Comparison of ENCODE assay signal across 8 mouse cellular contexts in the genomic region with DNA sequence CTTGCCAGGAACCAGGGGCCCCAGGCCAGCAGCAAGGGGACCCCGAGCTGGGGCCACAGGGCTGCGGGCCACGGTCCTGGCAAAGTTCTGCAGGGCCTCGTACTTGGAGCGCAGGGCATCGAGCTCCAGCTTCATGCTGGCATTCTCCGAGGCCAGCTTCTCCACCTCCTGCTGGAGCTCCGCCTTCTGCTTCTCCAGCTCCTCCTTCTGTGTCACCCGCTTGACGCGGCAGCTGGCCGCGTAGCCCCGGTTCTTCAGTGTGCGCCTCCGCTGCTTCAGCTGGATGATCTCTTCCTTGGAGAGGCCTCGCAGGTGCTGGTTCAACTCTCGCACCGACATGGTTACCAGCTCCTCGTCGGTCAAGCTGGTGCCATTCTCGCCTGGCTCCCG. TPM values are rescaled to one million over a fixed set of nuclear protein-coding genes. Genes with fewer than 3 reads are reported as not detected.
A peak's percentile ranks its signal among the peaks of the same experiment; 100 is the strongest.
DNase-seq lines count a peak whose midpoint lies in the region; ATAC-seq and TF ChIP-seq lines count a peak whose summit lies in the region.

No protein-coding gene starts in this region.

- 67% methylated on average over 23 of the region's 23 CpGs for WGBS in lung, adult 2 months
- WGBS in intestine, embryonic 15.5 days = 71% methylated on average over 23 of the region's 23 CpGs
- 77% methylated on average over 23 of the region's 23 CpGs for WGBS in lung, embryonic 14.5 days

- H3K9me3 ChIP-seq in intestine, embryonic 15.5 days = no peaks in the 10 kb centered on the region
- no peaks in the 10 kb centered on the region for H3K9me3 ChIP-seq in lung, embryonic 14.5 days (ENCODE audit: low read depth, low read length)

- ATAC-seq in intestine, embryonic 15.5 days = no peak
- no peak for ATAC-seq in lung, embryonic 14.5 days (ENCODE audit: insufficient read depth)

- H3K4me3 ChIP-seq in lung, adult 2 months (replicated peaks; ENCODE audit: extremely low read depth, low read depth, low read length) = no peak overlapping the region
- peak overlapping the region; percentile 12 for H3K4me3 ChIP-seq in brown adipose tissue, adult 24 weeks (ENCODE audit: insufficient read depth, low read depth, low read length)
- H3K4me3 ChIP-seq in intestine, embryonic 15.5 days (replicated peaks) = no peak overlapping the region
- peak overlapping the region; percentile 15 for H3K4me3 ChIP-seq in lung, embryonic 14.5 days (ENCODE audit: low read depth, low read length)

- TF ChIP-seq CTCF in lung, adult 2 months (IDR thresholded peaks at IDR 0.05; ENCODE audit: insufficient read depth, low read length) = no peak
- no peak for TF ChIP-seq CTCF in lung, embryonic 14.5 days (IDR thresholded peaks at IDR 0.05; ENCODE audit: low read depth)

- no peaks in the 10 kb centered on the region for H3K27me3 ChIP-seq in intestine, embryonic 15.5 days (replicated peaks)
- H3K27me3 ChIP-seq in lung, embryonic 14.5 days (ENCODE audit: insufficient read depth, low read length) = no peaks in the 10 kb centered on the region

- peaks cover 13% of the 10 kb centered on the region for H3K36me3 ChIP-seq in intestine, embryonic 15.5 days
- peaks cover 30% of the 10 kb centered on the region for H3K36me3 ChIP-seq in lung, embryonic 14.5 days (ENCODE audit: insufficient read depth)

- peaks cover 31% of the 10 kb centered on the region for H3K4me1 ChIP-seq in lung, adult 2 months (ENCODE audit: control insufficient read depth, insufficient read depth, low read length)
- H3K4me1 ChIP-seq in brown adipose tissue, adult 24 weeks (ENCODE audit: control insufficient read depth, insufficient read depth, insufficient read length, low read length) = peaks cover 35% of the 10 kb centered on the region
- peaks cover 48% of the 10 kb centered on the region for H3K4me1 ChIP-seq in intestine, embryonic 15.5 days (replicated peaks)
- H3K4me1 ChIP-seq in lung, embryonic 14.5 days (ENCODE audit: insufficient read depth) = peaks cover 22% of the 10 kb centered on the region

- no peak for TF ChIP-seq POLR2A in lung, adult 2 months (IDR thresholded peaks at IDR 0.05; ENCODE audit: borderline replicate concordance, extremely low read depth, low read depth, low read length)

- peak; percentile 56 to 61 for DNase-seq in lung, adult 18-20 months
- DNase-seq in lung, adult 2 months = no peak
- no peak for DNase-seq in lung, embryonic 14.5 days
- DNase-seq in spleen, postnatal 4 days (ENCODE audit: low spot score in 2 of 2) = peak; percentile 79 to 88
- no peak for DNase-seq in right cerebral cortex, postnatal 36 days (ENCODE audit: low spot score in 2 of 2)
- no peak for DNase-seq in layer of hippocampus, adult 9-11 months

- peak overlapping the region; percentile 39 for H3K27ac ChIP-seq in brown adipose tissue, adult 24 weeks (replicated peaks; ENCODE audit: low read depth, low read length)
- H3K27ac ChIP-seq in intestine, embryonic 15.5 days = peak overlapping the region; percentile 79
- peak overlapping the region; percentile 65; the same call in 1 of the 2 replicates for H3K27ac ChIP-seq in lung, embryonic 14.5 days (ENCODE audit: low read depth)

- H3K9ac ChIP-seq in intestine, embryonic 15.5 days = peak overlapping the region; percentile 29
- no peak overlapping the region for H3K9ac ChIP-seq in lung, embryonic 14.5 days

- peak overlapping the region; percentile 85 for H3K4me2 ChIP-seq in intestine, embryonic 15.5 days (replicated peaks)
- peak overlapping the region; percentile 86 for H3K4me2 ChIP-seq in lung, embryonic 14.5 days

RNA-seq across cellular contexts. Expression of a gene that starts 4.1 kb away (rescaled TPM):
- polyA plus RNA-seq in lung, adult 2 months (2012; rRNA removed) = 41.5 and 51.3 TPM in 2 replicates
- polyA plus RNA-seq in brown adipose tissue, adult 24 weeks (2012; ENCODE audit: insufficient read depth, insufficient read length, missing spikeins) = 10.4 and 13.3 TPM in 2 replicates
- 26.9 and 28.5 TPM in 2 replicates for polyA plus RNA-seq in intestine, embryonic 15.5 days (2015; fragmentation: Nextera tagmentation; extraction: Ambion mirVana)
- polyA plus RNA-seq in lung, embryonic 14.5 days (2014; fragmentation: Nextera tagmentation; extraction: Ambion mirVana) = 25.3 and 28.6 TPM in 2 replicates

RNA-seq across cellular contexts. Expression of a gene that starts 4.3 kb away (rescaled TPM):
- 75.2 and 84.1 TPM in 2 replicates for polyA plus RNA-seq in lung, adult 2 months (2012; rRNA removed)
- polyA plus RNA-seq in brown adipose tissue, adult 24 weeks (2012; ENCODE audit: insufficient read depth, insufficient read length, missing spikeins) = 5.8 and 10.5 TPM in 2 replicates
- 40.1 and 42.2 TPM in 2 replicates for polyA plus RNA-seq in intestine, embryonic 15.5 days (2015; fragmentation: Nextera tagmentation; extraction: Ambion mirVana)
- 26.1 and 33.1 TPM in 2 replicates for polyA plus RNA-seq in lung, embryonic 14.5 days (2014; fragmentation: Nextera tagmentation; extraction: Ambion mirVana)

RNA-seq across cellular contexts. Expression of a gene that starts 11.6 kb away (rescaled TPM):
- polyA plus RNA-seq in lung, adult 2 months (2012; rRNA removed) = 217 and 238 TPM in 2 replicates
- 104 and 131 TPM in 2 replicates for polyA plus RNA-seq in brown adipose tissue, adult 24 weeks (2012; ENCODE audit: insufficient read depth, insufficient read length, missing spikeins)
- 250 and 306 TPM in 2 replicates for polyA plus RNA-seq in intestine, embryonic 15.5 days (2015; fragmentation: Nextera tagmentation; extraction: Ambion mirVana)
- 95.3 and 99.5 TPM in 2 replicates for polyA plus RNA-seq in lung, embryonic 14.5 days (2014; fragmentation: Nextera tagmentation; extraction: Ambion mirVana)

RNA-seq across cellular contexts. Expression of a gene that starts 14.2 kb away (rescaled TPM):
- 4.1 and 4.5 TPM in 2 replicates for polyA plus RNA-seq in lung, adult 2 months (2012; rRNA removed)
- 1.0 and 1.3 TPM in 2 replicates for polyA plus RNA-seq in brown adipose tissue, adult 24 weeks (2012; ENCODE audit: insufficient read depth, insufficient read length, missing spikeins)
- 26.4 TPM in 2 replicates for polyA plus RNA-seq in intestine, embryonic 15.5 days (2015; fragmentation: Nextera tagmentation; extraction: Ambion mirVana)
- 29.0 and 29.8 TPM in 2 replicates for polyA plus RNA-seq in lung, embryonic 14.5 days (2014; fragmentation: Nextera tagmentation; extraction: Ambion mirVana)

RNA-seq across cellular contexts. Expression of a gene that starts 18.6 kb away (rescaled TPM):
- polyA plus RNA-seq in lung, adult 2 months (2012; rRNA removed) = 1.1 and 3.1 TPM in 2 replicates
- 2.7 and 3.8 TPM in 2 replicates for polyA plus RNA-seq in brown adipose tissue, adult 24 weeks (2012; ENCODE audit: insufficient read depth, insufficient read length, missing spikeins)
- polyA plus RNA-seq in intestine, embryonic 15.5 days (2015; fragmentation: Nextera tagmentation; extraction: Ambion mirVana) = not detected in 2 replicates
- 1.1 TPM in 1 of 2 replicates, not detected in the other for polyA plus RNA-seq in lung, embryonic 14.5 days (2014; fragmentation: Nextera tagmentation; extraction: Ambion mirVana)

Comparison
In these comparisons a context has a peak if more than half of its experiments do, and no peak if none do; other contexts are left out.
1. DNase-seq: peak in lung, adult 18-20 months (2 of 2) and spleen, postnatal 4 days (2 of 2); none in lung, adult 2 months (single experiment), lung, embryonic 14.5 days (single experiment), right cerebral cortex, postnatal 36 days (0 of 2) and layer of hippocampus, adult 9-11 months (single experiment).
2. H3K4me3 ChIP-seq: peak in brown adipose tissue, adult 24 weeks (single experiment) and lung, embryonic 14.5 days (single experiment); none in lung, adult 2 months (single experiment) and intestine, embryonic 15.5 days (single experiment).
3. Peak in every context shown above with its lines, with median percentiles within 50 percentile points of each other: H3K27ac ChIP-seq.